Mouse (Mus musculus): Measurements from ENCODE around the gene 0610009B22Rik. TPM values are rescaled to one million over a fixed set of nuclear protein-coding genes. Genes with fewer than 3 reads are reported as not detected.
A peak's percentile ranks its signal among the peaks of the same experiment; 100 is the strongest.

Gene 0610009B22Rik
- polyA plus RNA-seq, 1 experiment from 2014 or later, result 69.5 TPM

- Histone ChIP-seq H3K27ac (ENCODE audit: low read depth, low read length) (peak overlapping the region; percentile 29), H3K9ac (ENCODE audit: low read depth, low read length) (no peak overlapping the region), H3K4me1 (ENCODE audit: control insufficient read depth, insufficient read depth, low read length) (peaks cover 34% of the 10 kb centered on the region), H3K36me3 (ENCODE audit: control insufficient read depth, insufficient read depth, low read length) (peaks cover 3% of the 10 kb centered on the region), H3K4me2 (peak overlapping the region; percentile 34), H3K27me3 (ENCODE audit: control insufficient read depth, insufficient read depth, low read length) (peaks cover 9% of the 10 kb centered on the region; the same call in 1 of the 2 replicates), H3K9me3 (replicated peaks; ENCODE audit: control insufficient read depth, low read length) (no peaks in the 10 kb centered on the region), H3K4me3 (ENCODE audit: low read depth, low read length) (no peak overlapping the region)
- 65% methylated on average over 15 of the region's 15 CpGs for WGBS (ENCODE audit: insufficient replicate concordance)
- no peak for ATAC-seq (replicated peaks; ENCODE audit: insufficient number of reproducible peaks, low FRiP score, low TSS enrichment)
These were observed 41.7 kb downstream of the 0610009B22Rik start for GRCm38 (mm10) chr11:51646751-51647667.

GRCm38 (mm10) chr11:51646245-51646644 is 42.4 kb downstream of the 0610009B22Rik start:
- Histone ChIP-seq H3K4me1 (ENCODE audit: control insufficient read depth, insufficient read depth, low read length) (peaks cover 34% of the 10 kb centered on the region), H3K9me3 (replicated peaks; ENCODE audit: control insufficient read depth, low read length) (no peaks in the 10 kb centered on the region), H3K27ac (ENCODE audit: low read depth, low read length) (no peak overlapping the region), H3K27me3 (ENCODE audit: control insufficient read depth, insufficient read depth, low read length) (peaks cover 6% of the 10 kb centered on the region; the same call in 1 of the 2 replicates), H3K4me2 (no peak overlapping the region), H3K4me3 (ENCODE audit: low read depth, low read length) (no peak overlapping the region), H3K36me3 (ENCODE audit: control insufficient read depth, insufficient read depth, low read length) (peaks cover 3% of the 10 kb centered on the region), H3K9ac (ENCODE audit: low read depth, low read length) (no peak overlapping the region)
- 77% methylated on average over 7 of the region's 7 CpGs for WGBS (ENCODE audit: insufficient replicate concordance)
- no peak for ATAC-seq (replicated peaks; ENCODE audit: insufficient number of reproducible peaks, low FRiP score, low TSS enrichment)

- peaks cover 6% of the 10 kb centered on the region; the same call in 1 of the 2 replicates for H3K27me3 ChIP-seq (ENCODE audit: control insufficient read depth, insufficient read depth, low read length)
- peaks cover 3% of the 10 kb centered on the region for H3K36me3 ChIP-seq (ENCODE audit: control insufficient read depth, insufficient read depth, low read length)
- ATAC-seq (replicated peaks; ENCODE audit: insufficient number of reproducible peaks, low FRiP score, low TSS enrichment), result no peak
- no peaks in the 10 kb centered on the region for H3K9me3 ChIP-seq (replicated peaks; ENCODE audit: control insufficient read depth, low read length)
- no peak overlapping the region for H3K4me3 ChIP-seq (ENCODE audit: low read depth, low read length)
- H3K9ac ChIP-seq (ENCODE audit: low read depth, low read length), result no peak overlapping the region
- peaks cover 31% of the 10 kb centered on the region for H3K4me1 ChIP-seq (ENCODE audit: control insufficient read depth, insufficient read depth, low read length)
- no peak overlapping the region for H3K4me2 ChIP-seq
- no peak overlapping the region for H3K27ac ChIP-seq (ENCODE audit: low read depth, low read length)
- WGBS (ENCODE audit: insufficient replicate concordance), result 87% methylated on average over 13 of the region's 13 CpGs
These were observed 43.4 kb downstream of the 0610009B22Rik start for GRCm38 (mm10) chr11:51645293-51645692.

DNA sequence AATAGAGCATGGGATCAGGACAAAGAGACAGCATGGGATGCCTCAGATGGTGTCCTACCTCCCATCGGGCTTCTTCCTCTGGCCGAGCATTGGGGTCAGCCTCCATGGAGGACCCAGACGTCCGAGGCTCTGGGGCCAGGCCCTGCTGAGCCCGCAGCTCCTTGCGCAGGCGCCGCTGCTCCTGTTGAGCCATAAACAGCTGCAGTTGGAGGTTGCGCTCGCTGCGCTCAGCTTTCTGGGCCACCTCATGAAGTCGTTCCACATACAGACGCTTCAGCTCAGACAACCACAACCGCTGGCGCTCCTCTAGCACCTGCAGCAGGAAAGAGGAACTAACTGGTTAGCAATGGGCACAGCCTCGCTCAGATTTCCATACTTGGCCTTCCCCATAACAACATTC is 44.5 kb downstream of the 0610009B22Rik start:
- no peaks in the 10 kb centered on the region for H3K9me3 ChIP-seq (replicated peaks; ENCODE audit: control insufficient read depth, low read length)
- H3K27ac ChIP-seq (ENCODE audit: low read depth, low read length), result no peak overlapping the region
- 67% methylated on average over 16 of the region's 16 CpGs for WGBS (ENCODE audit: insufficient replicate concordance)
- ATAC-seq (replicated peaks; ENCODE audit: insufficient number of reproducible peaks, low FRiP score, low TSS enrichment), result no peak
- peaks cover 22% of the 10 kb centered on the region for H3K4me1 ChIP-seq (ENCODE audit: control insufficient read depth, insufficient read depth, low read length)
- peaks cover 3% of the 10 kb centered on the region for H3K36me3 ChIP-seq (ENCODE audit: control insufficient read depth, insufficient read depth, low read length)
- no peak overlapping the region for H3K4me3 ChIP-seq (ENCODE audit: low read depth, low read length)
- H3K9ac ChIP-seq (ENCODE audit: low read depth, low read length), result no peak overlapping the region
- no peak overlapping the region for H3K4me2 ChIP-seq
- H3K27me3 ChIP-seq (ENCODE audit: control insufficient read depth, insufficient read depth, low read length), result peaks cover 6% of the 10 kb centered on the region; the same call in 1 of the 2 replicates

GRCm38 (mm10) chr11:51643761-51644160 is 44.9 kb downstream of the 0610009B22Rik start:
- H3K4me2 ChIP-seq, result peak overlapping the region; percentile 33; the same call in 1 of the 2 replicates
- ATAC-seq (replicated peaks; ENCODE audit: insufficient number of reproducible peaks, low FRiP score, low TSS enrichment), result no peak
- WGBS (ENCODE audit: insufficient replicate concordance), result 39% methylated on average over 15 of the region's 15 CpGs
- no peak overlapping the region; the same call in 1 of the 2 replicates for H3K4me3 ChIP-seq (ENCODE audit: low read depth, low read length)
- peaks cover 4% of the 10 kb centered on the region; the same call in 1 of the 2 replicates for H3K27me3 ChIP-seq (ENCODE audit: control insufficient read depth, insufficient read depth, low read length)
- H3K9me3 ChIP-seq (replicated peaks; ENCODE audit: control insufficient read depth, low read length), result no peaks in the 10 kb centered on the region
- peak overlapping the region; percentile 30; the same call in 1 of the 2 replicates for H3K9ac ChIP-seq (ENCODE audit: low read depth, low read length)
- no peak overlapping the region for H3K27ac ChIP-seq (ENCODE audit: low read depth, low read length)
- H3K4me1 ChIP-seq (ENCODE audit: control insufficient read depth, insufficient read depth, low read length), result peaks cover 17% of the 10 kb centered on the region
- H3K36me3 ChIP-seq (ENCODE audit: control insufficient read depth, insufficient read depth, low read length), result peaks cover 3% of the 10 kb centered on the region

DNA sequence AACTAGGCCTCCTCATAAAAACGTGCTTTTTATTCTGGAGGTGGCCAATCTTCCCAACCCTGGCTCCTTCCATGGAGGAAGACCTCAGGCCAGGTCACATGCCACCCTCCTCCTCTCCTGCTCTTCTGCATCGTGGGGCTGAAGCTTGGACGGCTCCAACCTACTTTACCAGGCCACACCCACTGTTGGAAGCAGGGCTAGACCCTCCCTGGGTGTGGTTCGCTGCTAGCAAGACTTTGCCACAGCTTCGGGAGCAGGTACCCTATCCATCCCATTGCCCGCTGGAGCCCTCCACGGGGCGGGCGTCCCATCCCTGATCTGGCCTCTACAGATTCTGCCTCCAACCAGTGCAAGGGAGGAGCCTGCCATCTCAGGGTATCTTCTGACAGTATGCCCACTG is 45.5 kb downstream of the 0610009B22Rik start:
- no peak overlapping the region for H3K9ac ChIP-seq (ENCODE audit: low read depth, low read length)
- peaks cover 3% of the 10 kb centered on the region for H3K36me3 ChIP-seq (ENCODE audit: control insufficient read depth, insufficient read depth, low read length)
- peaks cover 13% of the 10 kb centered on the region; the same call in 1 of the 2 replicates for H3K4me1 ChIP-seq (ENCODE audit: control insufficient read depth, insufficient read depth, low read length)
- no peaks in the 10 kb centered on the region for H3K9me3 ChIP-seq (replicated peaks; ENCODE audit: control insufficient read depth, low read length)
- H3K4me3 ChIP-seq (ENCODE audit: low read depth, low read length), result no peak overlapping the region
- no peak for ATAC-seq (replicated peaks; ENCODE audit: insufficient number of reproducible peaks, low FRiP score, low TSS enrichment)
- H3K27ac ChIP-seq (ENCODE audit: low read depth, low read length), result no peak overlapping the region
- H3K4me2 ChIP-seq, result peak overlapping the region; percentile 33; the same call in 1 of the 2 replicates
- WGBS (ENCODE audit: insufficient replicate concordance), result 55% methylated on average over 9 of the region's 9 CpGs
- peaks cover 4% of the 10 kb centered on the region; the same call in 1 of the 2 replicates for H3K27me3 ChIP-seq (ENCODE audit: control insufficient read depth, insufficient read depth, low read length)

DNA sequence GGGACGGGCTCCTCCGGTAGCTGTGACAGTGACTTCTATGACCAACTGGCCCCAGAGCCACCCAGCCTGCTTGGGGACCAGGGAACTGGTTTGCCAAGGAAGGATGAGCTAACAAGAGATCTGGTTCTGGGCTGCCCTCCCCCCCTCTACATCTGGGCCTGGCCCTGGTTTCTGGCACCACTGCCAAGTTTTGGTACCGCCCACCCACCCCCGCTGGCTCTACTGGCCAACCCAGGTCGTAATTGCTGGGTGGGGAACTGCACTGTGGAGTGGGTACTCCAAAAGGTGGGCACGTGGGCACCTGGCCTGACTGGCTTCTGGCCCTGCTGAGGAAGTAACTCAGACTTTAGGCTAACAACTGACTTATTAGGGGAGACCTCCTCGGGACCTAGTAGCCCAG is 47.9 kb downstream of the 0610009B22Rik start:
- Histone ChIP-seq H3K9ac (ENCODE audit: low read depth, low read length) (no peak overlapping the region), H3K4me2 (no peak overlapping the region), H3K36me3 (ENCODE audit: control insufficient read depth, insufficient read depth, low read length) (peaks cover 3% of the 10 kb centered on the region), H3K27me3 (ENCODE audit: control insufficient read depth, insufficient read depth, low read length) (peaks cover 4% of the 10 kb centered on the region; the same call in 1 of the 2 replicates), H3K9me3 (replicated peaks; ENCODE audit: control insufficient read depth, low read length) (no peaks in the 10 kb centered on the region), H3K27ac (ENCODE audit: low read depth, low read length) (no peak overlapping the region), H3K4me3 (ENCODE audit: low read depth, low read length) (no peak overlapping the region), H3K4me1 (ENCODE audit: control insufficient read depth, insufficient read depth, low read length) (peaks cover 14% of the 10 kb centered on the region; the same call in 1 of the 2 replicates)
- ATAC-seq (replicated peaks; ENCODE audit: insufficient number of reproducible peaks, low FRiP score, low TSS enrichment), result no peak
- 72% methylated on average over 7 of the region's 7 CpGs for WGBS (ENCODE audit: insufficient replicate concordance)

DNA sequence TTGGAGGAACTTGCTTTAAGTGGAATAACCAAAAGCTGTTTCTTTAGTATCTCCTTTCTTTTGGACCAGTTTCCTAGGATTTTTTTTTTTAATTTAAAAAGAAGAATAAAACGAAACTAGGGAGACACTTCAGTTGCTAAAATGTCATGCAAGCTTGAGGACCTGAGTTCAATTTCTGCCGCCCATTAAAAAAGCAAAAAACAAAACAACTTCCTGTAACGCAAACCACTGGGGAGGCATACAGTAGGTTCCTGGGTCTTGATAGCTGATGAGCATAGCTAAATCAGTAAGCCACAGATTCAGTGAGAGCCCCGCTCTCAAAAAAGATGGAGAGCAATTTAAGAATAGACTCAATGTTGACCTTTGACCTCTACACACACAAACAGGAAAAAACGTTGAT is 50.2 kb downstream of the 0610009B22Rik start:
- Histone ChIP-seq H3K4me2 (peak overlapping the region; percentile 53; the same call in 1 of the 2 replicates), H3K27me3 (ENCODE audit: control insufficient read depth, insufficient read depth, low read length) (peaks cover 2% of the 10 kb centered on the region; the same call in 1 of the 2 replicates), H3K9me3 (replicated peaks; ENCODE audit: control insufficient read depth, low read length) (no peaks in the 10 kb centered on the region), H3K36me3 (ENCODE audit: control insufficient read depth, insufficient read depth, low read length) (no peaks in the 10 kb centered on the region; the same call in 1 of the 2 replicates), H3K4me1 (ENCODE audit: control insufficient read depth, insufficient read depth, low read length) (peaks cover 12% of the 10 kb centered on the region; the same call in 1 of the 2 replicates), H3K9ac (ENCODE audit: low read depth, low read length) (no peak overlapping the region), H3K4me3 (ENCODE audit: low read depth, low read length) (no peak overlapping the region), H3K27ac (ENCODE audit: low read depth, low read length) (peak overlapping the region; percentile 37; the same call in 1 of the 2 replicates)
- 66% methylated on average over 5 of the region's 5 CpGs for WGBS (ENCODE audit: insufficient replicate concordance)
- ATAC-seq (replicated peaks; ENCODE audit: insufficient number of reproducible peaks, low FRiP score, low TSS enrichment), result no peak

Data from heart, embryonic 11.5 days (tissue).